Comparison of ENCODE assay signal across 8 mouse cellular contexts in genomic region chr12:103314640-103315361, GRCm38 (mm10). TPM values are rescaled to one million over a fixed set of nuclear protein-coding genes. Genes with fewer than 3 reads are reported as not detected.
DNase-seq lines count a peak whose midpoint lies in the region; ATAC-seq lines count a peak whose summit lies in the region.

No protein-coding gene starts in this region.

- H3K9me3 ChIP-seq in kidney, embryonic 15.5 days (replicated peaks), result no peaks in the 10 kb centered on the region
- H3K9me3 ChIP-seq in forebrain, embryonic 13.5 days (replicated peaks), result 0 out of 2 replicates have a peak, but pooled peaks cover 4% of the 10 kb centered on the region
- peaks cover 2% of the 10 kb centered on the region; the same call in 1 of the 2 replicates for H3K9me3 ChIP-seq in midbrain, embryonic 11.5 days (ENCODE audit: control insufficient read depth, low read length)

- intact Hi-C loops in gastrocnemius, postnatal 36 days (cut with DNase I), result no loop called here

- ATAC-seq in kidney, embryonic 15.5 days (replicated peaks; ENCODE audit: low FRiP score), result peak; percentile 53
- ATAC-seq in forebrain, embryonic 13.5 days, result peak; percentile 80
- ATAC-seq in midbrain, embryonic 11.5 days (ENCODE audit: low FRiP score), result peak; percentile 88

- 9% methylated on average over 24 of the region's 25 CpGs for WGBS in kidney, embryonic 15.5 days
- 1% methylated on average over 25 of the region's 25 CpGs for WGBS in forebrain, embryonic 13.5 days
- WGBS in midbrain, embryonic 11.5 days, result 1% methylated on average over 25 of the region's 25 CpGs

- no peak overlapping the region for H3K9ac ChIP-seq in kidney, embryonic 15.5 days
- H3K9ac ChIP-seq in forebrain, embryonic 13.5 days, result peak overlapping the region; percentile 61
- H3K9ac ChIP-seq in midbrain, embryonic 11.5 days (ENCODE audit: low read length), result peak overlapping the region; percentile 65

- DNase-seq in kidney, postnatal 14 days, result no peak
- peak; percentile 60 for DNase-seq in ZHBTc4 (ENCODE audit: low read depth, low spot score)
- peak; percentile 97 for DNase-seq in midbrain, embryonic 11.5 days (ENCODE audit: low spot score, missing footprints)
- no peak for DNase-seq in frontal cortex, postnatal 36 days (ENCODE audit: low spot score in 2 of 2)
- no peak for DNase-seq in cerebellum, adult 18-20 months
- DNase-seq in gastrocnemius, postnatal 36 days, result no peak

- H3K4me2 ChIP-seq in kidney, embryonic 15.5 days, result peak overlapping the region; percentile 58
- H3K4me2 ChIP-seq in forebrain, embryonic 13.5 days, result peak overlapping the region; percentile 72
- peak overlapping the region; percentile 82 for H3K4me2 ChIP-seq in midbrain, embryonic 11.5 days

- peak overlapping the region; percentile 30 for H3K4me3 ChIP-seq in kidney, embryonic 15.5 days (replicated peaks)
- H3K4me3 ChIP-seq in forebrain, embryonic 13.5 days, result peak overlapping the region; percentile 43
- H3K4me3 ChIP-seq in midbrain, embryonic 11.5 days (ENCODE audit: low read depth, low read length), result peak overlapping the region; percentile 42

- H3K36me3 ChIP-seq in kidney, embryonic 15.5 days, result no peaks in the 10 kb centered on the region
- no peaks in the 10 kb centered on the region for H3K36me3 ChIP-seq in forebrain, embryonic 13.5 days (ENCODE audit: poor library complexity, severe bottlenecking)
- no peaks in the 10 kb centered on the region for H3K36me3 ChIP-seq in midbrain, embryonic 11.5 days (ENCODE audit: control insufficient read depth, insufficient read depth, low read length)

- peaks cover 55% of the 10 kb centered on the region for H3K27me3 ChIP-seq in kidney, embryonic 15.5 days
- no peaks in the 10 kb centered on the region for H3K27me3 ChIP-seq in forebrain, embryonic 13.5 days
- H3K27me3 ChIP-seq in midbrain, embryonic 11.5 days (ENCODE audit: control insufficient read depth, insufficient read depth, low read length), result no peaks in the 10 kb centered on the region

- H3K27ac ChIP-seq in kidney, embryonic 15.5 days, result no peak overlapping the region
- peak overlapping the region; percentile 87 for H3K27ac ChIP-seq in forebrain, embryonic 13.5 days
- peak overlapping the region; percentile 91 for H3K27ac ChIP-seq in midbrain, embryonic 11.5 days (ENCODE audit: low read depth, low read length)

- peaks cover 12% of the 10 kb centered on the region for H3K4me1 ChIP-seq in kidney, embryonic 15.5 days
- H3K4me1 ChIP-seq in forebrain, embryonic 13.5 days, result peaks cover 45% of the 10 kb centered on the region
- peaks cover 43% of the 10 kb centered on the region for H3K4me1 ChIP-seq in midbrain, embryonic 11.5 days (ENCODE audit: control insufficient read depth, insufficient read depth, low read length)

RNA-seq across cellular contexts. Expression of gene Fam181a, which starts 4.0 kb away (rescaled TPM):
- not detected in 2 replicates for polyA plus RNA-seq in kidney, embryonic 15.5 days (2015; fragmentation: Nextera tagmentation; extraction: Ambion mirVana)
- polyA plus RNA-seq in forebrain, embryonic 13.5 days (2015; fragmentation: Nextera tagmentation; extraction: Ambion mirVana), result 7.6 and 9.8 TPM in 2 replicates
- 47.3 and 57.7 TPM in 2 replicates for polyA plus RNA-seq in midbrain, embryonic 11.5 days (2014; fragmentation: Nextera tagmentation; extraction: Ambion mirVana)
- not detected for total RNA-seq in gastrocnemius, postnatal 36 days (2021)

RNA-seq across cellular contexts. Expression of gene Asb2, which starts 41.0 kb away (rescaled TPM):
- 3.2 and 5.2 TPM in 2 replicates for polyA plus RNA-seq in kidney, embryonic 15.5 days (2015; fragmentation: Nextera tagmentation; extraction: Ambion mirVana)
- polyA plus RNA-seq in forebrain, embryonic 13.5 days (2015; fragmentation: Nextera tagmentation; extraction: Ambion mirVana), result 0.40 and 0.60 TPM in 2 replicates
- polyA plus RNA-seq in midbrain, embryonic 11.5 days (2014; fragmentation: Nextera tagmentation; extraction: Ambion mirVana), result 0.58 and 0.77 TPM in 2 replicates
- total RNA-seq in gastrocnemius, postnatal 36 days (2021), result 100 to 1,000 TPM; 344 to 526 TPM

Comparison
In these comparisons a context has a peak if more than half of its experiments do, and no peak if none do; other contexts are left out.
1. DNase-seq: peak in ZHBTc4 (single experiment) and midbrain, embryonic 11.5 days (single experiment); none in kidney, postnatal 14 days (single experiment), frontal cortex, postnatal 36 days (0 of 2), cerebellum, adult 18-20 months (0 of 2) and gastrocnemius, postnatal 36 days (0 of 2).
2. Peak in every context shown above with its lines, with median percentiles within 50 percentile points of each other: ATAC-seq, H3K4me2 ChIP-seq and H3K4me3 ChIP-seq.